Mouse (Mus musculus): ENCODE data around the gene Lyrm1.
A peak's percentile ranks its signal among the peaks of the same experiment; 100 is the strongest.

The Lyrm1 gene

DNA sequence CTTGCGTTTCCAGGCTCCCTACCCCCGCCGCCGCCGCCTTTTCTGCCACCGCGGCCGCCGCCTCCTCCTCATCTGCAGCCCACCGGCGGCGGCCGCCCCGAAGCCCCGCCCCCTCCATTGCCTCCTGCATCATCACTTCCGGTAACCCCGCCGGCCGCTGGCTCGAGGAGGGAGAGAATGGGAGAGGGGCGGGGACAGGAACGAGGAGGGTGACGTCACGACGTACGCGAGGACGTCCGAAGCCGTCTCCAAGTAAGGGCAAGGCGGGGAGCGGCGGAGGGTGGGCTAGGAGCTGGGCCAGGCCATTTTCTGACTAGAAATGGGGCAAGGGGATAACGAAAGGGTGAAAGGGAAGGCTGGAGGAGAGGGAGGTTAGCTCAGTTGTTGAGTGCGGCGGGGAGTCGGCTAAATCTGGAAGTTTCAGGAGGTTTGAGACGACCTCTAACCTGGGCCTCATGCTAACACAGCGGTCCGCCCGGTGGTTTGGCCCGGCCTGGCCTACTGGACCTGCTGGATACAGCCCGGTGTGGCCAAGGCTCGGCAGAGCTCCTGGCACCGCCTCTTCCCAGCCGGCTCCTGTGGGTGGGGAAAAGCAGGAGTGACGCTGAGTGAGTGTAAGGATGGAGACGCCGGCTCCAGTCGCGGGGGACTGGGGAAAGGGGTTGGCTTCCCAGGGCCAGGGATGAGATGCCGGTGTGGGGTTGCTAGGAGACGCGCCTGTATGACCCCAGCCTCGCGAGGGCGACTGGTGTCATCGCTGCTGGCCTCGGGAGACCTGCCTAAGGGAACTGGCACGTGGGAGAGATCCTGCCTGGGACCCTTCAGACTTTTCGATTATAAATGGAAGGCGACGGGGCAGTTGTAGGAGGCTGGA lies at the start of gene Lyrm1, which contains the start of gene Dcun1d3:
Gene Lyrm1, plus strand, starts transcription at position 223 of the 874 bp plus-strand sequence.
Gene Dcun1d3, minus strand, starts transcription at position 660 of the 874 bp plus-strand sequence.
- DNase-seq, result peak; percentile 98

DNA sequence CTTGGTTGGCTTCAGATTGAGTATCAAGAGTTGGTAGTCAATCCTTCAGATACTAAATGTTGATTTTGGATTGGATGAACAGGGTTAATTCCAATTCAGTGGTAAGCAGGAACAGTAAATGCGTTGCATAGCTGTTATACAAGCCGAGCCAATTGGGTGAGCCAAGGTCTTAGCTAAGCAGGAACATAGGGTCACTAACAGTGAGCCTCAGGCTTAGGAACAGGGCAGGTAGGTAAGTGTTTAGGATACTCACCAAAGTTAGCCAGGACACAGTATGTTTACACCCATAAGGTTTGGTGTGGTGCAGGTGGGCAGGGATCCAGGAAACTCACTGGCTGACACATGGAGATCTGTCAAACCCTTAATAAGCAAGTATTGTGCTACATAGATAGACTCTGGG lies 48.3 kb upstream of the Lyrm1 start:
- no peak for DNase-seq

DNA sequence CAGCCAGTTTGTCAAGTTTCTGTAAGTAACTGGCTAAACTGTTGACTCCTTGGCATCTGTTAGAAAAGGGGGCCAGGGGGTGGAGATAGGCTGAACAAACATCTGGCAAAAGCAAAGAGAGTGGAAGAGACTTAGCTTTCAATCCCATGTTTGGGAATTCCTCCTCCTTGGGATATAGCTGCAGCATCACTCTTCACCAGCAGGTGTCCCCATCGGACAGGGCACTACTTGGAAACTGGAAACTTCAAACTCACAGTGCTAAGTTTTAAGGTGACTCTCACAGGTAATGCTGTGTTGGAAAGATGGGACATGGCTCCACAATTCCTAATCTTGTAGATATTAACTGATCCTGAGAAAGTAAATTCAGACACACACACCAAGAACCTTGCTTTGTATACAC lies 46.6 kb upstream of the Lyrm1 start:
- DNase-seq, result peak; percentile 65

DNA sequence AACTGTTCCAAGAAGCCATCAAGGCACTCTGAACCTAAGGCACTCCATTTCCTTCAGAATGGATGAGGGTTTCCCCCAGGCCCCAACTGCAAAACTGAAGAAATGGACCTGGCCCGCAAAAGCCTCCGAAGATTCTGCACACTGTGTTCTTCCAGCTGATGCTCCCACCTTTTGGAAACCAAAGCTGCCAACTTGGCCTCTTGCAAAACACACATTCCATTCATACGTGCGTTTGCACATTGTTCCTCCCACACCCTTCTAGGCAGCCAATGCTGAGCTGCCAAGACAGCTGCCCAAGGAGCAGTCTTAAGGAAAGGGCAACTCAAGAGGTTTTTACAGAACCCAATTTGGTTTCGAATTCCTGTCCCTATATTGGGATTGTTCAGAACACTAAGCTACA lies 44.9 kb upstream of the Lyrm1 start:
- no peak for DNase-seq

DNA sequence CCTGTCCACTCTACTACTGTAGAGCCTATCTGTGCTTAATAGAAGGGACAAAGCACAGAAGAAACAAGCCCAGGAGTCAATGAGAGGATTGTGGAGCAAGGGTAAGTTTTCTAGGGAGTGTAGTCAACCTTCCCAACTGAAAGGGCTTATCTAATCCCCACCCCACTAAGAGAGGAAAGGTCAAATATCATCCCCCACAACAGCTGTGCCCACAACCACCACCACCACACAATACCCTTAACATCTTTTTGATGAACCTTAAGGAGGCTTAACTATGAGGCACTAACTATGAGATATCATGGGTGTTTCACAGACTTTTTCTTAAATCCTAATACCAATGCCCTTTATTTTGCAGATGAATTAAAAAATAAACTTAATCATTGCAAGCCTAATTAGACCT lies 43.2 kb upstream of the Lyrm1 start:
- no peak for DNase-seq

DNA sequence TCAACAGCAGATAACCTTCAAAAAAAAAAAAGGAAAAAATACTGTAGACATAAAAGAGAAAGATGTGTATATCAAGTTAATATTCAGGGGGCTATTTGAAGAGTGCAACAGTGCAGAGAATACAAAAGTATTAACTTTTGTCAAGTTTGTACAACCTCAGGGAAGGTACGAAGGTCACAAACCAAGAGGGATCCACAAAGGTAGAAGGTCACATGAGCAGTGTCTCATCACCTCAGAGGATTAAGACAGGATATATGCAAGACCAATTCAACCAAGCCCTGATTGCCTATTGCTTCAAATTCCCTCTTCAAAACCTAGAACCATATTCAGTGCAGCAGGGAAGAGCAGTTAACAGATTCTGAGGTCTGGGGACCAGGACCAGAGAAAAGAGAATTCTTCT lies 42.5 kb upstream of the Lyrm1 start:
- no peak for DNase-seq

DNA sequence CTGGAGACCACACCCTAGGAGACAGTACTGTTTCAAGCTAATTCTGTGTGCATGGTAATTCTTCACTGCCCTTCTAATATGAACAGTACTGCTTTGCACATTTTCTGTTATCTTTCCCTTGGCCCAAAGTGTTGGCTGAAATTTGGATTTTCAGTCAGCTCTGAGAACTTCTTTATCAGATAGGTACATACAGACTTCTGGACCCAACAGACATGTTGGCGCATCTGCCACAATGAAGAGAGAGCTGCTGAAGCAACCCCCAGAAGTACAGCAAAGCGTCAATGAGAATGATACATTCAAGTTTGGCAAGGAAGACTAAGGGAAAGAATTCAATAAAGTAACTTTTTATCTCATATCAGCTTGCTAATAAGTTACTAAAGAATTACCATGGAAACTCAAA lies 41.3 kb upstream of the Lyrm1 start:
- no peak for DNase-seq

DNA sequence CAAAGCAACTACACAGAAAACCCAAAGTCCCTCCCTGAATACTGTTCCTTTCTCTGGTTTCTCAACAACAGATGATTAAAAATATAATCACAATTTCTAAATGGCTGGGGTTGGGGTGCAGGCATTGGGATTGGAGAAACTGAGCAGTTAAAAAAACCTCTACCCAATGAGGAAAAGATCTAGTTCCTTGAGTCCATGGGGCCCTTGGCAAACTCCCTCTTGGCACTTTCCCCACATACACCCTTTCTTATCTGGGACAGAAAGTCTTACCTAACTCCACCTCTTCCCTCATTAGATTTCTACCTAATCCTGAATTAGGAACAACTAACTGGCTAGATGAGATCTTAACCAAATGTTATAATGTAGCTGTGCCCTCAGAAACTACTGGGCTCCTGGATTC lies 40.6 kb upstream of the Lyrm1 start:
- DNase-seq, result no peak

DNA sequence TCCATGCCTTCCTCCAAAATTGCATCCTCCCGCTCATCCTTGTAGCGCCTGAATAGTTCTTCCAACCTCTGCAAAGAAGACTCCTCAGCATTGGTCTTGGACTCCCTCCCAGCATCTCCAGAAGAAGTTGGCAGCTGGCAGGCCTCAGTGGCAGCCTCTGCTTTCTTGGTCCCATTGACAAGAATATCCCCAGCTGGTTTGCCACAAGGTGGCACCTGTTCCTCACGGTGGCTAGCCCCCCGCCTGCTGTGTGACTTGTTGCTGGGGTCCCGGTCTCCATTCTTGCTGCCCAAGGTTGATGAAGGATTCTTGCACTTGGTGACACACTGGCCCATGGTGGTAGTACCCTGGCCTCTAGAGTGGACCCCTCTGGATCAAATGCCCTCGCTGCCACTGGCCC lies 36.2 kb upstream of the Lyrm1 start:
- DNase-seq, result no peak

DNA sequence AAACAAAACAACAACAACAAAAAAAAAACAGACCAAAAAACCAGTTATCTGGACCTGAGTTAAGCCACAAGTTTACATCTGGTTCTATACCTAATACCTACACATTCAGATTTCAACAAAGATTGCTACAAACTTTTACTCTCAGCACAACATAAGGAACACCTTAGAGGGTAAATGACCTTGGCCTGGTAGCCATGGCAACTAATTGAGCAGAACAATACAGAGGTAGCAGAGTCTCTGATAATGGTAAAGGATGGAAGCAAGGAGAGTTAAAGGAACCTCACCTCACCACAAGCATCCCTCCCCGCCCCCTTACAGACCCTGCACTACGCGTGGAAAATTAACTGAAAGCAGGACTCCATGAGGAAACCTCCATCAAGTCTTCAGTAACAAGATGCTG lies 35.5 kb upstream of the Lyrm1 start:
- DNase-seq, result no peak

DNA sequence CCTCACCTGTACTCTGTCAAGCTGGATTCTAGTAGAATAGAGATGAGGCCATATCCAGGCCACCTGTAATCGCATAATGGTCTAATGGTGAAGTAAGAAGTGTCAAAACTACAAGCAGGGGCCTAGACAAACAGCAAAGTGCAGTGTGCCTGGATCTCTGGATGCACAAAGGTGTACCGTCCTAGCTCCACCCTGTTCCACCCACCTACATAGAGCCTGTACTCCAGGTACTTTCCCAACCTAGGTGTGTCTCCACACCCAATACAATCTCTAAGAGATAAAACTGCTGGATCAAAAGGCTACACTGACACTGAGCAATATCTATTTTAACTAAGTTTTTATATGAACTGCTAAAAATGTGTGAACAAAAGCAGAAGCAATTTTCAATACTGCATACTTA lies 35.1 kb upstream of the Lyrm1 start:
- no peak for DNase-seq

DNA sequence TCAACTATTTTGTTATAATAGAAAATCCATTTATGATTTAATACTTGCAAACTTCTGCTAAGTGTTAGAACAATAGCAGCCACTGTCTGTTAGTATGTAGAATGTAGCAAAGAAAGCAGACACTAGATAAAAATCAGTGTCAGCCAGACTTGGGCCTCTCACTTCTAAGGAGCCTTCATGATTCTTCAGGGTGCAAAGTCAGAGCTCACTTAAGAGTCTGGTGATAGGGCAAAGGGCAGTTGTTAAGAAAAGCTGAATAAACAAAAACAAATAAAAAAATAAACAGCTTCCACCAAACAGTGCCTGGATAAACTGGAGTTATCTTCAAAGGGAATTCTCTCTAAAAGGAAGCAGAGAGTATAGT lies 34.7 kb upstream of the Lyrm1 start:
- no peak for DNase-seq

DNA sequence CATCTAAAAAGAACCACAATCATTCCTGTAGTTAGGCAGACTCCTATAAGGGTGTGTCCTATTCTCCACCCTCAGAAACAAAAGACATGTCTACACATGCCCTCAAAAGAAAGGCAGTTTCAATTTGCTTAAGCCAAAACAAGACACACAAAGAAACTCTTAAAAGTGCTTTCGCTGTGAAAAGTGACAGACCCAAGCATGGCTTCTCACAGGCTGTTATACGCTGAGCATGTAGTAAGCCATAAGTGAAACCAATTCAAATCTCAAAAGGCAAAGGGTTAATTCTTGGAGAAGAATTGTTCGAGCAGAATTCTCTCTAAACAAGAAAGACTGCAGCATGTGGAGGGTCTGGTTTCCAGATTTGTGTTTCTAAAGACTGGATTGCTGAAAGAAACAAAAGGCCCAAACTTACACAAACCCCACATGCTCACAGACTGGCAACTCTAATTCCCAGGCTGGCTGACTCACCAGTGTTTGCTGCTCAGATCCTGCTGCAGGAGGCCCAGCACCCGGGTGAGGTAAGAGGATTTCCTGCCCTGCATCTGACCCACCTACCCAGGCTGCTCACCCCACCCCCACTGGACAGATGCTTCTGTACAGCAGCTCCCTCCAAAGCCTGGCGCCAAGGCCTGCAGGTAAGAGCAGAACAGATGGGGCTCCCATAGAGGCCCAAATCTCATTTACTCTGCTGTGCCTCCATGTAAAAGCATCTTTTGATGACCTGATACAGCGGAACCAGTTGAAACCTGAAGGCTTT lies 34.1 kb upstream of the Lyrm1 start:
- peak; percentile 29 for DNase-seq

DNA sequence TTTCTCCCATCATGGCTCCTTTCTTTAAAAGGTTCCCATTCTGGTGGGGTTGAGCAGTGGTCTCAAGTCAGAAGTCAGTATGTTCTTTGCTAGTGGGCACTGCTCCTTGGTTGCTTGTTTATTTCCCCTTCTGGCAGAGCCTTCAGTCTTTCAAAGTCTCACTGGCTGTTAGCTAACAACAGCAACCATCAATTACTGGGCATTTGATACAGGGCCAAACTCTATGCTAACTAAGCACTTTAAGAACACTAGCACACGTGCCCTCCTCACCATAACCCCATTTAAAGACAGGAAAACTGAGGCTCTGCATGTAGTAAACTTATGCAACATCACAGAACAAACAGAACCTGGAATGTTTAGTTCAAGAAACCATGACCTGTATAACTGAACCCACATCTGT lies 33.5 kb upstream of the Lyrm1 start:
- DNase-seq, result no peak

DNA sequence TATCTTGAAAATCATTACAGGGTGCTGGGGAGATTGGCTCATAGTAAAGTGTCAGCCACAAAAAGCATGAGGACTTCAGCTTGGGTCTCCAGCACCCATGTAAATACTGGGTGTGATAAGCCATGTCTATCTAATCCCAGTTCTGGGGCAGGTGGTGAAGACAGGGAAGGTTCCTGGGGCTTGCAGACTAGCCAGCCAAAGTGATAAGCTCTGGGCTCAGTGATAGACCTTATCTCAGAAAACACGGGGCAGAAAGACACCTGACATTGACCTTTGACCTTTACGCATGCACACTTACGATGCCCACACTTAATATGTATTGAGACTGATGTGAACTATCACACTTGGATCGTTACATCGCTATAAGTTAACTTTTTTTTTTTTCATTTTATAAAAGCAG lies 31.2 kb upstream of the Lyrm1 start:
- DNase-seq, result no peak

DNA sequence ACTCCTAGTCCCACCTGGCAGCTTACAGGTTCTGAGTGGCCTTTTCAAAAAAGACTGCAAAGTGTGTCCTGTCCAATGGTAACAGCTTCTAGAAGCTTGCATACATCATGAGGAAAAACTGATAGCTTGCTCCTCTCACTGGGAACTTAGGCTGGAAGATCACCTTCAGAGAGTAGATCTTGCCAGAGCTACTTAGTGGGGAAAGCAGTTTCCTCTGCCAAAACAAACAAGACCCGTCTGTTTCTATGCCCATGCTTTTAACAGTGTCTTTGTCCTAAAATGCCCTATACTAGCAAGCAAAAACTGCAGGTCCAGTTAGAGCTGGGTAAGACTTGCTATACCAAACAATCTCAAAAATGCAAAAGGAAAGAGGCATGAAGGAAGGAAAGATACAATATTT lies 29.5 kb upstream of the Lyrm1 start:
- no peak for DNase-seq

DNA sequence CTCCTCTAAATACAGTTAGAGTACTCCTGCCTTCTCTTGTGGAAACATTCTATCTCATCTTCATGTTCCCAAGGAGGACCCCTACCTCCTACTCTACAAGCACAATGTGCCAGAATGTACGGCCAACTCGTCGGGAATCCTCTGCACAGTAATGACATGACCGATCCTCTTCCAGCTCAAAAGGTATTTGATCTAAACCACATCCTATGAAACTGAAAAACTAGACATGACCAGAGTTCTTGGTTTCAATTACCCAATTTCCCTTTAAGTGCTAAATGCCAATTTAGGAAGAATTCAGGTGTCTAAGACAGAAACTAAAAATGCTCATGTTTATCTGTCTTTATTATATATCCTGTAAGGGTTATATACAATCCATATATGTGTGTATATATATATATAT lies 23.5 kb upstream of the Lyrm1 start:
- DNase-seq, result no peak

DNA sequence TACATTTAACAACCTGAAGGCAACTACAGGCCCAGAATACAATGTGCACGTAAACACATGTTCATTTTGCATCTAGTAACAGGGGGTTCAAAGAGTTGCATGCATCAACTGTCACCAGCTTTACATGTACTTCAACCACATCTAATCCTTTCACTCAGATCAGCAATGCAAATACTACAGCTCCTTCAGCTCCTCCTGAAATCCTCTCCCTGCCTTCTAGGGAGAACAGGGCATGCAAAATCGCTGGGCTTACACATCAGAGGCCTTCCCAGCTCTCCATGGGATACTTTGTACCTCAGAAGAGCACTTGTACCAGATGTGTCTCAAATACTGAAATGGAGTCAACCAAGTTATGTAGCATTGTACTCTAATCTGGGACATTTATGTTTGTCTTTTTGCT lies 22.6 kb upstream of the Lyrm1 start:
- DNase-seq, result no peak

DNA sequence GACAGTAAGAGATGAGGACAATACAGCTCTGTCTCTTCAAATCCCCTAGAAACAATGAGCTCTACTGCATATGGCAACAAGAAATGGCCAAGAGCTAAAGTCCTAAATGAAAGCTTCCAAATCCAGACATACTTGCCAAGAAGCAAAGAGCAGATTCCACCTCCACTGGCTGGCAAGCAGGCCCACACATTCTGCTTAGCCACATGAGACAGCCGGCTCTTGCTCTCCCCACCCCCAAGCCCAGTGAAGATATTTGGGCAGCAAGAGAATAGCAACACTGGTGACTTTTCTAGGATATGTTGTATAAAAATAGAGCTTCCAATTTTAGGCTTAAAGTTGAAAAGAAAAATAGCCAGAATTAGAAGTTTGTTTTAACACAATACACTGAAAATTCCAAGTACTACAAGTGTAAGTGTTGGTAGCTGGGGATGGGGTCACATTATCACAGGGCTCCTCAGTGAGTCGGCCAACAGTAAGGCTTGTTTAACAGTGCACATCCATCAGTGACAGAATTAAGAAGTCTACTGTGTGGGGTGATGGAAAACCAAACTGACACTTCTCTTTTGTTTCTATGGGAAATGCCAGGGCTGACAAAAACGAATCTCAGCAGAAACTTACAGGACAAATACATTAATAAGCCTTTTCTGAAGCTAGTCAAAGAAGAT lies 19.8 kb upstream of the Lyrm1 start:
- DNase-seq, result peak; percentile 46

DNA sequence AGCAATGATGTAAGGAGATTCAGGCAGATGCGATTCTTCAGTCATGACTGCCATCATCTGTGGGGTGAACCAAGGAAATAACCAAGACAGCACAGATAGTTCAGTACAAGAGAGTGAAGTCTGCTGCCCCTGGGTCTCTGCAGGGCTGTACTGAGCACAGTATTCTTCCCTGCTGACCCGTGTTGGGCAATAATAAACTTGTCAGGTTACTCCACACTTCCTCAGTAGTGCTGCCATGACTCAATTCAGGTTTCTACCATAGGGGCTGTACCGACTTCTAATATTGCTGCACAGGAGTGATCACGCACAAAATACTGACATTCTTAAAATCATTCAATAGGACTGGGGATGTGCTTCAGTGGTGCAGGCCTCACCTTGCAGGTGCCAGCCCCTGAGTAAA lies 16.5 kb upstream of the Lyrm1 start:
- DNase-seq, result no peak

DNA sequence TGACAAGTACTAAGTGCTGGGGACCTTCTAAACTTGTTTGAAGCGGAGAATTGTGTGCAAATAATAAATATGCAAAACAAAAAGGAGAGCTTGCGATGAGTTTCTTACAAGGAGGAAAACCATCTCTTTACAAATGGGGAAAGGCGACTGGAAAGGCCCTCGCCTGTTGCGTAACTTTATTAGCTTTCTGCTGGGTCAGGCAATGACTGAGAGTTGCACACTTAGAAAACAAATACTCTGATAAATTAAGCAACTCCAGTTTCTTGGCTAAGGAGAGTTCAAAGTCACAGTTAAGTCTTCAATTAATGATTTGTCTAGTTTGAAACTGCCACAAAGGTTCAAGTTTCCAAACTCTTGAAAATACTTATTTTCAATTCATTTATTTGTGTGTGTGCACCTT lies 15.3 kb upstream of the Lyrm1 start:
- no peak for DNase-seq

DNA sequence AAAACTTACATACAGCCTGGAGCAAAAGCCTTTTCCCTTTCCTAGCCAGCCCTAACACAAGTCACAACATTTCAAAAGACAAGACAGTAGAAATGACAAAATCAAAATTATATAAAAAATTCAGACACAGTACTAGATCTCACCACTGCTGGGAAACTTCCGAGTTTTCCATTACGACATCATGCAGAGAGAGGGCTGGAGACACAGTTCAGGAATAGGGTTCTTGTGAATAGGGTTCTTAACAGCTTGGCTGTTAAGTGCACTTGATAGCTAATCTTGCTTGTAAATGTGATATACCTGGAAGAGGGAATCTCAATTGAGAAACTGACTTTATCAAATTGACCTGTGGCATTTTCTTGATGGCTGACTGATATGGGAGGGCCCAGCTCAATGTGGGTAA lies 14.4 kb upstream of the Lyrm1 start:
- no peak for DNase-seq

DNA sequence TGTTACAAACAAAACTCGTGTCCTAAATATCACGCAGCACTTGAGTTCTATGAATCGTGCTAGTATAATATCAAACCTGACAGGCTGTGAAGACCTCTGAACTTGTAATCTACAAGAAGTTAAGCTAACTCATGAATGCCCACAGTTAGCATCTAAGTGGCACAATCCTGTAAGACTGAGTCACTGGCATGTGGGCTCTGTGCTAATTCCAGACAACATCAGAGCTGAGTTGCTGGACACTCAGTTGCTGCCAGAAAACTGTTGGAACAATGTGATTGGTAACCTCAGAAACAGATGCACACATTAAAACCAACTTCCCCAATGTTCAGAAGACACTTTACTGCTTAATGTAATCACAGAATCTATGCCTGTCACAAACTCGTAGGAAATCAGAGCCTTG lies 7.8 kb upstream of the Lyrm1 start:
- DNase-seq, result no peak

DNA sequence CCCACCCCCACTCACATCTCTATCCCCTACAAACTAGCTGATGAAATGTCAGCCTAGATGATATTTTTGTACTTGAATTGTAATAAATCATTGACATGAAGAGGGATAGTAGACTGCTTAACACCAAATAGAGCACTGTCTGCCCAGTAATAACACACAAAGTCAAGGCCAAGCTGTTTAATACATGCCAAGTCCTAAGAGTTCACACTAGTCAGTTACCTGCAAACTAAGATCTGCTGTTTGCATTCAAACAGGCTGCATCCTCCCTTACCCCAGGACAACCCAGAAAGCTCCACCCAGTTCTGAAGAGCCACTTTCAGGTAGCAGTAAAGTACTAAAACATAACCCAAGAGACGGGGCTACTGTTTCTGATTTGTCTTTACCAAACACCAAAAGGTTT lies 3.5 kb upstream of the Lyrm1 start:
- no peak for DNase-seq

All from cerebellum, adult 9-10 months (tissue).